Mouse (Mus musculus) neural tube, embryonic 11.5 days (tissue): ENCODE data around the gene Rai1. TPM values are rescaled to one million over a fixed set of nuclear protein-coding genes. Genes with fewer than 3 reads are reported as not detected.

Experiments
- ATAC-seq: fragments of 200-750 bp; cut with Nextera tagmentation; 2 replicates; pipeline ENCODE4 v1.8.0; 2017; ENCODE audit warnings: moderate number of reproducible peaks, mild to moderate bottlenecking, moderate TSS enrichment, moderate library complexity; ENCODE audit not compliant: insufficient read depth, low FRiP score, low TSS enrichment
- DNase-seq: peaks from one replicate; pipeline ENCODE4 v3.0.0-alpha.2; 2015; ENCODE audit warnings: low spot score
- H3K27ac ChIP-seq: fragments of 300-500 bp; sonication (generic); 2 replicates; pipeline ENCODE4 v1.5.1; 2014; ENCODE audit warnings: low read depth, mild to moderate bottlenecking, low read length
- H3K27me3 ChIP-seq: fragments of 300-500 bp; sonication (generic); 2 replicates; pipeline ENCODE4 v1.6.1; 2014; ENCODE audit warnings: mild to moderate bottlenecking, low read length, mixed read lengths; ENCODE audit not compliant: control insufficient read depth, insufficient read depth
- H3K36me3 ChIP-seq: fragments of 300-500 bp; sonication (generic); 2 replicates; pipeline ENCODE4 v1.6.1; 2014; ENCODE audit warnings: mild to moderate bottlenecking, low read length, moderate library complexity, mixed read lengths; ENCODE audit not compliant: control insufficient read depth, insufficient read depth
- H3K4me1 ChIP-seq: fragments of 300-500 bp; sonication (generic); 2 replicates; pipeline ENCODE4 v1.6.1; 2014; ENCODE audit warnings: low read length, mixed read lengths; ENCODE audit not compliant: control insufficient read depth, insufficient read depth
- H3K4me2 ChIP-seq: fragments of 300-500 bp; sonication (generic); 2 replicates; pipeline ENCODE4 v1.6.1; 2014; ENCODE audit warnings: low read depth, mild to moderate bottlenecking, moderate library complexity
- H3K4me3 ChIP-seq: fragments of 300-500 bp; sonication (generic); 2 replicates; pipeline ENCODE4 v1.5.1; 2014; ENCODE audit warnings: low read depth, low read length
- H3K9ac ChIP-seq: fragments of 300-500 bp; sonication (generic); 2 replicates; pipeline ENCODE4 v1.6.1; 2014; ENCODE audit warnings: mild to moderate bottlenecking, low read length
- H3K9me3 ChIP-seq: fragments of 300-500 bp; sonication (generic); 2 replicates; pipeline ENCODE4 v1.6.1; 2016; ENCODE audit warnings: low read length; ENCODE audit not compliant: control insufficient read depth
- WGBS: fragments of 180-500 bp; shearing (Covaris S2); extraction: QIAGEN DNeasy Blood & Tissue Kit; methylation state at CpG from one replicate; pipeline ENCODE4 v1.1.7; 2014; 5-methylcytosine and 5-hydroxymethylcytosine counted together
- polyA plus RNA-seq: library from polyadenylated mRNA; unstranded; fragments of >200 nt; fragmentation: Nextera tagmentation; extraction: Ambion mirVana; gene quantifications from 2 replicates; pipeline ENCODE4 v1.2.1, GENCODE M21; 2014

Gene Rai1
- polyA plus RNA-seq, 1 experiment from 2014 or later, result 28.5 TPM

GRCm38 (mm10) chr11:60143086-60143485 lies 38.3 kb downstream of the Rai1 start:
- 83% methylated on average over 4 of the region's 4 CpGs for WGBS
- ATAC-seq, result no peak
- Histone ChIP-seq H3K4me2 (no peak overlapping the region), H3K36me3 (peaks cover 2% of the 10 kb centered on the region), H3K27ac (no peak overlapping the region), H3K4me3 (no peak overlapping the region), H3K9me3 (no peaks in the 10 kb centered on the region), H3K4me1 (peaks cover 22% of the 10 kb centered on the region), H3K27me3 (no peaks in the 10 kb centered on the region), H3K9ac (no peak overlapping the region)
- DNase-seq, result no peak

GRCm38 (mm10) chr11:60146170-60146569 lies 41.4 kb downstream of the Rai1 start:
- H3K9me3 ChIP-seq, result no peaks in the 10 kb centered on the region
- WGBS, result 87% methylated on average over 4 of the region's 4 CpGs
- no peak overlapping the region for H3K9ac ChIP-seq
- no peak overlapping the region for H3K4me2 ChIP-seq
- peaks cover 14% of the 10 kb centered on the region for H3K4me1 ChIP-seq
- DNase-seq (no peak), ATAC-seq (no peak)
- peaks cover 2% of the 10 kb centered on the region for H3K36me3 ChIP-seq
- no peaks in the 10 kb centered on the region for H3K27me3 ChIP-seq
- H3K4me3 ChIP-seq, result no peak overlapping the region
- H3K27ac ChIP-seq, result no peak overlapping the region

- H3K36me3 ChIP-seq, result peaks cover 2% of the 10 kb centered on the region
- no peak for ATAC-seq
- DNase-seq, result no peak
- no peaks in the 10 kb centered on the region for H3K4me1 ChIP-seq
- H3K4me3 ChIP-seq, result no peak overlapping the region
- no peak overlapping the region for H3K9ac ChIP-seq
- no peak overlapping the region for H3K4me2 ChIP-seq
- 87% methylated on average over 5 of the region's 5 CpGs for WGBS
- H3K27ac ChIP-seq, result no peak overlapping the region
- no peaks in the 10 kb centered on the region for H3K27me3 ChIP-seq
- no peaks in the 10 kb centered on the region for H3K9me3 ChIP-seq
Observed at GRCm38 (mm10) chr11:60148591-60148990, 43.8 kb downstream of the Rai1 start.

GRCm38 (mm10) chr11:60149086-60149485 lies 44.3 kb downstream of the Rai1 start:
- DNase-seq (no peak), ATAC-seq (no peak)
- Histone ChIP-seq H3K4me2 (no peak overlapping the region), H3K36me3 (peaks cover 2% of the 10 kb centered on the region; the same call in 1 of the 2 replicates), H3K9me3 (no peaks in the 10 kb centered on the region), H3K9ac (no peak overlapping the region), H3K27me3 (no peaks in the 10 kb centered on the region), H3K4me3 (no peak overlapping the region), H3K27ac (no peak overlapping the region), H3K4me1 (no peaks in the 10 kb centered on the region)
- 80% methylated on average over 3 of the region's 3 CpGs for WGBS

GRCm38 (mm10) chr11:60150677-60151076 lies 45.9 kb downstream of the Rai1 start:
- Histone ChIP-seq H3K4me3 (no peak overlapping the region), H3K9ac (no peak overlapping the region), H3K27ac (no peak overlapping the region), H3K27me3 (no peaks in the 10 kb centered on the region), H3K36me3 (no peaks in the 10 kb centered on the region), H3K4me2 (no peak overlapping the region), H3K4me1 (no peaks in the 10 kb centered on the region), H3K9me3 (no peaks in the 10 kb centered on the region)
- no peak for ATAC-seq
- 91% methylated on average over 3 of the region's 3 CpGs for WGBS
- no peak for DNase-seq

GRCm38 (mm10) chr11:60152339-60152738 lies 47.5 kb downstream of the Rai1 start:
- ATAC-seq (no peak), DNase-seq (no peak)
- no peaks in the 10 kb centered on the region for H3K4me1 ChIP-seq
- H3K4me3 ChIP-seq, result no peak overlapping the region
- 92% methylated on average over 1 of the region's 1 CpGs for WGBS
- H3K9ac ChIP-seq, result no peak overlapping the region
- no peaks in the 10 kb centered on the region for H3K9me3 ChIP-seq
- H3K4me2 ChIP-seq, result no peak overlapping the region
- H3K27ac ChIP-seq, result no peak overlapping the region
- H3K36me3 ChIP-seq, result no peaks in the 10 kb centered on the region
- no peaks in the 10 kb centered on the region for H3K27me3 ChIP-seq

- Histone ChIP-seq H3K36me3 (no peaks in the 10 kb centered on the region), H3K9me3 (no peaks in the 10 kb centered on the region), H3K27me3 (no peaks in the 10 kb centered on the region), H3K4me3 (no peak overlapping the region), H3K9ac (no peak overlapping the region), H3K4me1 (0 out of 2 replicates have a peak, but pooled peaks cover 3% of the 10 kb centered on the region), H3K4me2 (no peak overlapping the region), H3K27ac (no peak overlapping the region)
- no peak for DNase-seq
- 95% methylated on average over 3 of the region's 3 CpGs for WGBS
- ATAC-seq, result no peak
Observed at GRCm38 (mm10) chr11:60153936-60154335, 49.1 kb downstream of the Rai1 start.

GRCm38 (mm10) chr11:60155690-60156089 lies 50.9 kb downstream of the Rai1 start:
- DNase-seq (no peak), ATAC-seq (no peak)
- Histone ChIP-seq H3K9ac (no peak overlapping the region), H3K4me1 (peaks cover 7% of the 10 kb centered on the region; the same call in 1 of the 2 replicates), H3K9me3 (no peaks in the 10 kb centered on the region), H3K27ac (no peak overlapping the region), H3K27me3 (no peaks in the 10 kb centered on the region), H3K36me3 (no peaks in the 10 kb centered on the region; the same call in 1 of the 2 replicates), H3K4me2 (no peak overlapping the region), H3K4me3 (no peak overlapping the region)
- WGBS, result 80% methylated on average over 5 of the region's 5 CpGs

GRCm38 (mm10) chr11:60158271-60158670 lies 53.5 kb downstream of the Rai1 start:
- peaks cover 11% of the 10 kb centered on the region for H3K4me1 ChIP-seq
- ATAC-seq, result no peak
- WGBS, result 88% methylated on average over 4 of the region's 4 CpGs
- DNase-seq, result no peak
- no peaks in the 10 kb centered on the region for H3K27me3 ChIP-seq
- no peaks in the 10 kb centered on the region; the same call in none of the 2 replicates for H3K36me3 ChIP-seq
- H3K4me2 ChIP-seq, result no peak overlapping the region
- H3K4me3 ChIP-seq, result no peak overlapping the region
- no peaks in the 10 kb centered on the region for H3K9me3 ChIP-seq
- no peak overlapping the region for H3K9ac ChIP-seq
- H3K27ac ChIP-seq, result no peak overlapping the region
